Mouse (Mus musculus) forebrain, embryonic 11.5 days (tissue): ENCODE data around the gene Olfr816. TPM values are rescaled to one million over a fixed set of nuclear protein-coding genes. Genes with fewer than 3 reads are reported as not detected.
"Not testable (repeated sequence)": the region's sequence is repeated elsewhere in the genome, so short reads cannot be mapped to it uniquely, and the experiment has no call there.

ENCODE experiments used
- ATAC-seq: fragments of 200-750 bp; cut with Nextera tagmentation; replicated peaks from 2 replicates; pipeline ENCODE4 v1.8.0; 2017; ENCODE audit warnings: moderate TSS enrichment; ENCODE audit not compliant: low FRiP score
- DNase-seq: peaks from one replicate; pipeline ENCODE4 v3.0.0-alpha.2; 2017; ENCODE audit warnings: low spot score
- H3K27ac ChIP-seq: fragments of 300-500 bp; sonication (generic); 2 replicates; pipeline ENCODE4 v1.5.1; 2014; ENCODE audit warnings: low read depth, low read length
- H3K27me3 ChIP-seq: fragments of 300-500 bp; sonication (generic); 2 replicates; pipeline ENCODE4 v1.6.1; 2014; ENCODE audit warnings: mild to moderate bottlenecking, low read length, mixed read lengths; ENCODE audit not compliant: control insufficient read depth, insufficient read depth
- H3K36me3 ChIP-seq: fragments of 300-500 bp; sonication (generic); 2 replicates; pipeline ENCODE4 v1.6.1; 2014; ENCODE audit warnings: mild to moderate bottlenecking, low read length, moderate library complexity, mixed read lengths; ENCODE audit not compliant: control insufficient read depth, insufficient read depth
- H3K4me1 ChIP-seq: fragments of 300-500 bp; sonication (generic); replicated peaks from 2 replicates; pipeline ENCODE4 v1.6.1; 2014; ENCODE audit warnings: low read length, mixed read lengths; ENCODE audit not compliant: control insufficient read depth, insufficient read depth
- H3K4me2 ChIP-seq: fragments of 300-500 bp; sonication (generic); 2 replicates; pipeline ENCODE4 v1.6.1; 2014; ENCODE audit warnings: low read depth, mild to moderate bottlenecking, low read length, moderate library complexity, mixed read lengths; ENCODE audit not compliant: severe bottlenecking
- H3K4me3 ChIP-seq: fragments of 300-500 bp; sonication (generic); 2 replicates; pipeline ENCODE4 v1.5.1; 2014; ENCODE audit warnings: low read depth, low read length
- H3K9ac ChIP-seq: fragments of 300-500 bp; sonication (generic); 2 replicates; pipeline ENCODE4 v1.6.1; 2014; ENCODE audit warnings: low read length
- H3K9me3 ChIP-seq: fragments of 300-500 bp; sonication (generic); 2 replicates; pipeline ENCODE4 v1.6.1; 2016; ENCODE audit warnings: low read length, mixed read lengths; ENCODE audit not compliant: control insufficient read depth
- WGBS: fragments of 180-500 bp; shearing (Covaris S2); extraction: QIAGEN DNeasy Blood & Tissue Kit; methylation state at CpG from one replicate; pipeline ENCODE4 v1.1.7; 2014; 5-methylcytosine and 5-hydroxymethylcytosine counted together
- polyA plus RNA-seq: library from polyadenylated mRNA; unstranded; fragments of >200 nt; fragmentation: Nextera tagmentation; extraction: Ambion mirVana; gene quantifications from 2 replicates; pipeline ENCODE4 v1.2.1, GENCODE M21; 2014

Olfr816 gene
- not detected in 2 replicates for polyA plus RNA-seq

- H3K27ac ChIP-seq: no peak within 1 kb of the TSS
- H3K9ac ChIP-seq: no peak within 1 kb of the TSS
- no peaks in the 10 kb centered on the region for H3K36me3 ChIP-seq
- ATAC-seq (no peak), DNase-seq (no peak)
- no peak within 1 kb of the TSS for H3K4me3 ChIP-seq
- no peaks in the 10 kb centered on the region for H3K27me3 ChIP-seq
- H3K4me2 ChIP-seq: no peak within 1 kb of the TSS
- no peaks in the 10 kb centered on the region for H3K4me1 ChIP-seq
- 76% methylated on average over 1 of the region's 1 CpGs for WGBS
- no peaks in the 10 kb centered on the region for H3K9me3 ChIP-seq
Observed at GRCm38 (mm10) chr10:129915497-129915896, at the start of gene Olfr816. Olfr816 (minus strand) TSS chr10:129915597.

- Histone ChIP-seq H3K9me3 (no peaks in the 10 kb centered on the region), H3K4me2 (no peak within 1 kb of the TSS), H3K27ac (no peak within 1 kb of the TSS), H3K4me1 (no peaks in the 10 kb centered on the region), H3K4me3 (no peak within 1 kb of the TSS), H3K36me3 (no peaks in the 10 kb centered on the region), H3K9ac (no peak within 1 kb of the TSS), H3K27me3 (no peaks in the 10 kb centered on the region)
- 93% methylated on average over 2 of the region's 2 CpGs for WGBS
- DNase-seq (no peak), ATAC-seq (no peak)
Observed at GRCm38 (mm10) chr10:129949000-129949399, 33.6 kb upstream of the Olfr816 start, which contains the start of gene Olfr818. Olfr818 (minus strand) TSS chr10:129949100.

- H3K9me3 ChIP-seq, H3K4me1 ChIP-seq, H3K27ac ChIP-seq, H3K36me3 ChIP-seq, H3K4me2 ChIP-seq, DNase-seq, H3K27me3 ChIP-seq, ATAC-seq, H3K4me3 ChIP-seq, H3K9ac ChIP-seq: not testable (repeated sequence)
- no CpG with 5 or more reads among the region's 1 CpGs for WGBS
Observed at GRCm38 (mm10) chr10:129905767-129906166, 9.6 kb downstream of the Olfr816 start, which contains the start of gene Olfr815. Olfr815 (minus strand) TSS chr10:129905867.

GRCm38 (mm10) chr10:129885934-129886333 lies 29.5 kb downstream of the Olfr816 start:
- WGBS: 92% methylated on average over 7 of the region's 7 CpGs
- H3K36me3 ChIP-seq: no peaks in the 10 kb centered on the region

GRCm38 (mm10) chr10:129885496-129885895 lies 29.9 kb downstream of the Olfr816 start:
- not testable (repeated sequence) for H3K4me1 ChIP-seq, H3K36me3 ChIP-seq, ATAC-seq, H3K27me3 ChIP-seq, H3K4me2 ChIP-seq, DNase-seq, H3K9ac ChIP-seq, H3K4me3 ChIP-seq, H3K27ac ChIP-seq, H3K9me3 ChIP-seq
- 85% methylated on average over 6 of the region's 6 CpGs for WGBS

More at GRCm38 (mm10) chr10:129885934-129886333, 29.5 kb downstream of the Olfr816 start:
- DNase-seq (no peak), ATAC-seq (no peak)
- H3K4me1 ChIP-seq: no peaks in the 10 kb centered on the region
- no peaks in the 10 kb centered on the region for H3K9me3 ChIP-seq
- H3K4me2 ChIP-seq: no peak overlapping the region
- no peaks in the 10 kb centered on the region for H3K27me3 ChIP-seq
- no peak overlapping the region for H3K4me3 ChIP-seq
- no peak overlapping the region for H3K27ac ChIP-seq
- no peak overlapping the region for H3K9ac ChIP-seq

- DNase-seq: not testable (repeated sequence)
- WGBS: no CpG with 5 or more reads among the region's 1 CpGs
Observed at GRCm38 (mm10) chr10:129879751-129880150, 35.6 kb downstream of the Olfr816 start, which contains the start of gene Olfr814. Olfr814 (minus strand) TSS chr10:129879851.

More at GRCm38 (mm10) chr10:129879751-129880150, 35.6 kb downstream of the Olfr816 start, which contains the start of gene Olfr814:
- H3K27ac ChIP-seq, H3K4me2 ChIP-seq, H3K27me3 ChIP-seq, H3K4me3 ChIP-seq, H3K36me3 ChIP-seq, ATAC-seq, H3K4me1 ChIP-seq, H3K9me3 ChIP-seq, H3K9ac ChIP-seq: not testable (repeated sequence)

Other genes with a start within 250 kb of the Olfr816 start
- gene Olfr801, start 241.7 kb downstream of the Olfr816 start, polyA plus RNA-seq: not detected in 2 replicates
- gene Olfr802, start 227.4 kb downstream of the Olfr816 start, polyA plus RNA-seq: not detected in 2 replicates
- gene Olfr803, start 221.3 kb downstream of the Olfr816 start, polyA plus RNA-seq: not detected in 2 replicates
- gene Olfr804, start 212.4 kb downstream of the Olfr816 start, polyA plus RNA-seq: not detected in 2 replicates
- not detected in 2 replicates for gene Olfr805, start 186.2 kb downstream of the Olfr816 start, polyA plus RNA-seq
- gene Olfr806, start 173.7 kb downstream of the Olfr816 start, polyA plus RNA-seq: not detected in 2 replicates
- gene Olfr807, start 157.8 kb downstream of the Olfr816 start, polyA plus RNA-seq: not detected in 2 replicates
- gene Olfr808, start 150.1 kb downstream of the Olfr816 start, polyA plus RNA-seq: not detected in 2 replicates
- not detected in 2 replicates for gene Olfr809, start 141.0 kb downstream of the Olfr816 start, polyA plus RNA-seq
- gene Olfr810, start 120.7 kb downstream of the Olfr816 start, polyA plus RNA-seq: not detected in 2 replicates
- not detected in 2 replicates for gene Olfr811, start 111.2 kb downstream of the Olfr816 start, polyA plus RNA-seq
- gene Olfr812, start 69.5 kb downstream of the Olfr816 start, polyA plus RNA-seq: not detected in 2 replicates
- not detected in 2 replicates for gene Olfr813, start 60.2 kb downstream of the Olfr816 start, polyA plus RNA-seq
- gene Olfr814, start 35.7 kb downstream of the Olfr816 start, polyA plus RNA-seq: not detected in 2 replicates
- gene Olfr815, start 9.7 kb downstream of the Olfr816 start, polyA plus RNA-seq: not detected in 2 replicates
- gene Olfr818, start 33.5 kb upstream of the Olfr816 start, polyA plus RNA-seq: not detected in 2 replicates
- gene Olfr819, start 51.7 kb upstream of the Olfr816 start, polyA plus RNA-seq: not detected in 2 replicates
- not detected in 2 replicates for gene Olfr247, start 60.5 kb upstream of the Olfr816 start, polyA plus RNA-seq
- gene Gm10310, start 69.5 kb upstream of the Olfr816 start, polyA plus RNA-seq: not detected in 2 replicates
- not detected in 2 replicates for gene Olfr820, start 97.0 kb upstream of the Olfr816 start, polyA plus RNA-seq
- not detected in 2 replicates for gene Olfr821, start 114.8 kb upstream of the Olfr816 start, polyA plus RNA-seq
- not detected in 2 replicates for gene Olfr822, start 155.6 kb upstream of the Olfr816 start, polyA plus RNA-seq
- not detected in 2 replicates for gene Olfr823, start 199.8 kb upstream of the Olfr816 start, polyA plus RNA-seq
- not detected in 2 replicates for gene Olfr824, start 214.4 kb upstream of the Olfr816 start, polyA plus RNA-seq